Mouse (Mus musculus): ENCODE measurements around the gene Fyn.

- TF ChIP-seq POLR2A (IDR thresholded peaks at IDR 0.05; ENCODE audit: borderline replicate concordance, extremely low read depth, low read depth, low read length) (no peak), CTCF (IDR thresholded peaks at IDR 0.05; ENCODE audit: insufficient read depth, low read length) (no peak)
Observed at GRCm38 (mm10) chr10:39410151-39410649, 41.5 kb downstream of the Fyn start.

Data from lung, adult 2 months (tissue).